Mouse (Mus musculus): ENCODE results near the gene Usp7.

DNA sequence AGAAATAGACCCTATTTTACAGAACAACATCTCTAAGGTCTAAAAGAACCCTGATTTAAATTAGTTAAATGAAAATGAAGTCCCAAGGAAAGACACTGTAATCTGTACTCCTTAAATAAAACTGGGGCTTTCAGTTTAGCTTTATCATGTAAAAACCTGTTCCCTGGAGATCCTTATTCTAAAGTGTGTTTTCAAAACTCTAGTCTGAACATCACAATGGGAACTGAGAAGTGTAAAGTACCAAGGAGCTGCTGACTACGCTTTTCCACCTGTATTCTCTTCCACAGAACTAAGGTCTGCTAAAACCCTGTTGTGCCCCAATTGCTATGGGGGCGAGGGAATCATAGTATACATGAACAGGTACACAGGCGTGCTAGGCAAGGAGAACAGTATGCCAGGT, 68.1 kb downstream of the Usp7 start:
- no peak for TF ChIP-seq POLR2A (IDR thresholded peaks at IDR 0.05; ENCODE audit: borderline replicate concordance, extremely low read depth, low read depth, low read length)
- no peak for TF ChIP-seq CTCF (IDR thresholded peaks at IDR 0.05; ENCODE audit: insufficient read depth, low read length)

All from lung, adult 2 months (tissue).